Mouse (Mus musculus) 3134 (cell line): ENCODE results near the gene Glb1l.
A peak's percentile ranks its signal among the peaks of the same experiment; 100 is the strongest.
"Not testable (repeated sequence)": the region's sequence is repeated elsewhere in the genome, so short reads cannot be mapped to it uniquely, and the experiment has no call there.

Experiments used
- DNase-seq: peaks from one replicate; pipeline ENCODE4 v3.0.0-alpha.2; 2011; ENCODE audit warnings: low spot score; ENCODE audit not compliant: insufficient read length; ENCODE audit errors: extremely low read depth

Glb1l gene

DNA sequence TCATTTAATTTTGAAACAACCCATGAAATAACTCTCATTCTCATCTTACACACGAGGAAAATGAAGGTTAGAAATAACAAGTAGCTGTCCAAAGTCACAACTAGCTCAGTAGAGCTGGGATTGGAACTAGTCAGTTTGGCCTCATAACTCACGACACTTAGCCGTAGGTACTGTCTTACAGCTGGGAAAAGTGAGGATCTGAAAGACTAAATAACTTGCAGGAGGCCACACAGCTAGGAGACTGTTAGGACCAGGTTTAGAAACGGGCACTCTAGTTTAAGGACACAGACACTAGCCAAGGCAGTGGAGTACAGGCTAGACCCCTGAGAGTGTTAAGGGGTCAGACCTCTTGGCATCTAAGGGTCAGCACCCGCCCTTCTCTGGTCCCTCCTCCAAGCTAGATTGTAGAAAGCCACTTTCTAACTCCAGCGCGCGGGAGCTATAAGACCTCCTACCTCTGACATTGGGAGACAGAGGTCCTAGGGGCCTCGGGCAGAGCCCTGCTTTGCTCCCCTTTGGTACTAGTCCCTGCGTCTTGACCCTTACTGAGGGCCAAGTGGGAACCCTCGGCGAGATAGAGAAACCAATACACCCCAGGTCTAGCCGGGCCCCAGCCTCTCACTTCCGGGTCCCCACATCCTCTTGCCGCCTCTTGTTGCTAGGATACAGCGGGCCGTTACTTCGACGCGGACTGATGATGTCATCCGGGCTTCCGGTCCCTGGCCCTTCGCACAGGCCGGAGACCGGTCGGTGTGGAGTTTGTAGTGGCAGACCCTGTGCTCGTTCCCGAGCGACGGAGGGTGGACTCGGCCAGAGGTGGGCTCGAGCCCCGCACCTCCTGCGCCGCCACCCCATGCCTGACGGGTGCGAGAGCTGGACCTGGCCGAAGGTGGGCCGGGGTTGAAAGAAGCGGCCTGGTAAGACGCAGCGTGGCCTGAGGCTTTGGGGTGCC lies at the start of gene Glb1l, which contains the start of gene Stk16:
TSS of gene Glb1l (minus strand) at position 678 of the 952 bp plus-strand sequence.
TSS of gene Stk16 (plus strand) at position 703 of the 952 bp plus-strand sequence.
- DNase-seq: peak; percentile 92

DNA sequence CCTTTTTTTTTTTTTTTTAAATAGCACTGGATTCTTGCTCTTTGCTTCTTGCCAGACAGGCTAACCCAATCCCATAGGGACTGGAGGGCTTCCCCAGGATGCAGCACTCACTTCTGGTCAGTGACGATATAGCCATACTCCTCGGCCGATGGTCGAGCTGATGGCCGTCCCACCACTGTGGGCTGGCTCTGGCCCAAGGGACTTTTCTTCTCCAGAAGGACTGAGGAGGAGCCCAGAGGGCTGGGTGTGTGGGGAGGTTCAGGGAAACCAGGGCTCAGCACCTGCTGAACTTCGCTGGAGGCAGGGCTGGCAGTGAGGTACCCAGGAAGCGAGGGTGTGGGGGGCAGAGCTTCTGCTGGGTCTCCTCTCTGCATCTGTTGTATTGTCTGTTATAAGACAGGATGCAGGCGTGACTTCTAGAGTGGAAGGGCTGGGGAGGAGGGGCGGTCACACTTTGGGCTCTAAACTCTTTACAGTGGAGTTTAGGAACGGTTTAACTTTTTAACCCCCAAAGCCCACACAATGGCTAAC lies 45.0 kb upstream of the Glb1l start:
- no peak for DNase-seq

DNA sequence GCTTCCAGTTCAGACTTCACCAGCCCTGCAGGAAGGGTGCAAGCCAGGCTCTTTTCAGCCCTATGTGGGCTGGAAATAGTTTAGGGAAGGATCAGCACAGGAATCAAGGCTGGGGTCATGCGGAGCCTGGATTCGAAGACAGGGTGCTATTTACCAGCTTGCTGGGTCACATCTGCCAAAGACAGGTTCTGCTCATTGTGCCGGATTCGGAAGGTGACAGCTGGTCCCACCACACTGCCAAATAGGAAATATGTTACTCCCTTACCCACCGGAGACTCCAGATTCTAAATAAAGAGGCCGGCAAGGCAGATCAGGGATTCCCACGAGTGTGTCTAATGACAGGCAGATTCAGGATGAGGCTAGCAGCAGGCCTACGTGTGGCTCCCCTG lies 44.0 kb upstream of the Glb1l start:
- DNase-seq: no peak

DNA sequence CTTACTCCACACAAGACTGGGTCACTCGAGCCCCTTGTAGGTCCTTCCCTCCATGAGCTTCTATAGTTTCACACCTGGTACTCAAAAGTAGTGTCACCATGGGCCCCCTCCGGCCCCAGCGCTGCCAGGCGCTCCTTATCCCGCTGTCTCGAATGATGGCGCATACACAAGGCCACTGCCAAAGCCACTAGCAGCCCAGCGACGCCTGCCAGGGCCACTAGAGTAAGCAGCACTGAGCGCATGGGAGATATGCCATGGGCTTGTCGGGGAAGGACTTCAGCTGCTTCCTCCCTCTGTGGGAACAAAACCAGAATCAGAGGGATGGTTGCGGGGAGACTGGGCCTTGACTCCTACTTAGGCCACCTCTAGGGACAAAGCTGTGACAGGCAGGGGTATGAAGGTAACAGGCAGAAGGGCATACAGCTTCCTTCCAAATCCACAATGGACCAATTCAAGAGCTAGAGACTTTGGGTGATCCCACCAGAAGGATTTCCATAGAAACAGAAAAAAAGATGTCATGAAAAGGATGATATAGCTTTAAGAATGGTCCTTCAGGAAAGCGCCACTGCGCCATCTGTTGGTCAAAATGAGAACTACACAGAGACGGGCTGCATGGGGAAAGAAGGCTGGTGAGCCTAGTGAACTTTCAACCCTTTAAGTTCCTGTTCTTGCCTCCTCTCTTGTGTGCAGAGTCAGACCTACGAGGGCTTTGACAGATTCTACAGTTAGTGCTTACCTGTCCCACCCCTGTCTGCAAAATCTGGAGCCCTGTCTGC lies 43.4 kb upstream of the Glb1l start:
- no peak for DNase-seq

DNA sequence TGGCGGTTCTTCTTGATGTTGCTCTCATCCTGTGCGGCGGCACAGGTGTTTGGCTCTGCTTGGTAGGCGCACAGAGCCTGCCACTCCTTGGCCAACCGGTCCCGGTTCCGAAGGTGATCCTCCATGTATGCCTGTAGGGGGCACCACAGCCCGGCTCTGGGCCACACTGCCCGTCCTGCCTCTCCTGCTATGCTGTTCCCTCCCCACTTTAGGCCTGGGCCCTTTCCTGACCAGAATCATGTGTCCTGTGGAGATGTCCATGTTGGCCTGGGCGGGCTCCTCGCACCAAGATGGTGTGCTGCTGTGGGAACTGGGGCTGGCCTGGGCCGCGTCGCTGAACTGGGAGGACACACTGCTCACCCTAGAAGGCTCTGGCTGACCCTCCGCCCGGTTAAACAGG lies 42.4 kb upstream of the Glb1l start:
- no peak for DNase-seq

DNA sequence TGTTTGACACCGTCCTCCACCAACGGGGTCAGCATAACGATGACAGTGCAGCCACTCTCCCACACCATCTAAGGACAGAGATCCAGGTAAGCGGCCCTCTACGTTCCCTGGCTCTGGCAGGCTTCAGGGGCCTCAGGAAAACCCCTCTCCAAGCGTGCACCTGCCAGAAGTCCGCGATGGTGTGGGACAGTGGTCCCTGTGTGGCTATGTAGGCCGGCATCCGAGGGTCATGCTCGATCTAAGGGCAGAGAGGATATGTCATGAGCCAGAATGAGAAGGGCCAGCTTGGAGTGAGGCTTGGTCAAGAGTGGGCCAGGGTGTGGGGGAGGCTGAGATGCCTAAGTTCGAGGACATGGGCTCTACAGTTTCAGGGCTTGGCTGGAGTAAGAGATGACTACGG lies 41.7 kb upstream of the Glb1l start:
- DNase-seq: no peak

DNA sequence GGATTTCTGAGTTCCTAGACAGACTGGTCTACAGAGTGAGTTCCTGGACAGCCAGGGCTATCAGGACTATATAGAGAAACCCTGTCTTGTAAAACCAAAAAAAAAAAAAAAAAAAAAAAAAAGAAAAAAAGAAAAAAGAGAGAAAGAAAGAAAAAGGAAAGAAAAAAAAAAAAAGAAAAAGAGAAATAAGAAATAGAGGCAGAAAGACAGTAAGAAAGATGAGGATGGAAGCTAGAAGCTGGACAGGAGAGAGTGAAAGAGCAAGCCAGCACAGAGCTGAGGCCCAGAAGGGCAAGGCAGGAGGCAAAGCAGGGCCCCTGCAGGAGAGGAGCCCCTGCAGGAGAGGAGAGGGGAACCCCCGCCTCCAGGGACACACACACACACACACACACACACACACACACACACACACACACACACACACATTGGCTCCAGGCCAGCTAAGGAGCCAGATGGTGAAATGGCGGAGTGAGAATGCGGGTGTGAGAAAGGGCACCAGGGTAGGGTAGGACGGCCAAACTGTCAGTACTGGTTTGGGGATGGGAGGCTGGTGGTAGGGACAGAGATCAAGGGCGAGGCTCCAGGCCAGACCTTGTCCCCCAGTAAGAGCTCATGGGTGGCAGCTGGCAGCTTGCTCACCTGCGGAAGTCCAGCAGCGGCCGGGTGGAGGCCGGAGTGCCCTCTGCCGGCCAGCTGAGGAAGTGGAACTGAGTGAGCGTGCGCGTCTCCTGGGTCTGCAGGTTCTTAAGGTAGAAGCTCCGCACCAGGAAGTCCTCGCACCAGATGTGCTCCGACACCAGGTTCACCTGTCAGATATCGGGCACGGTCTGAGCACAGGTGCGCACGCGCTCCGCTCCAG lies 40.7 kb upstream of the Glb1l start:
- peak; percentile 92 for DNase-seq

DNA sequence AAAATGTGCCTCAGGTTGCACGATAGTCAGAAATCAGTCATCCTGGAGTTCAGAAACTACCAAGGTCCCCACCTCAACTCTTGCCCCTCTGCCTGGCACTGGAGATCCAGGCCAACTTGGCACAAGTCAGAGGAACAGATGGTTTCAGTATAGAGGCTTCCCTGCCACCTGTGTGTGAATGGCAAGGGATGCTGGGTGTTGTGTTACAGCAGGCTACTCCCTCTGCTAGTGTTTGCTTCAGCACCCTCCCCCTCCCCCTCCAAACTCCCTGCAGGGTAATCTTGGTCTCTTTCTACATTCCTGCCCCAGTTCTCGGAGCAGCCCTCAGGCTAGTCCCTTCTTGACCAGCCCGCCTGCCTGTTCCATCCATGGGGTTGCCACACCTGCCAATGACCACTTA lies 39.9 kb upstream of the Glb1l start:
- DNase-seq: no peak

DNA sequence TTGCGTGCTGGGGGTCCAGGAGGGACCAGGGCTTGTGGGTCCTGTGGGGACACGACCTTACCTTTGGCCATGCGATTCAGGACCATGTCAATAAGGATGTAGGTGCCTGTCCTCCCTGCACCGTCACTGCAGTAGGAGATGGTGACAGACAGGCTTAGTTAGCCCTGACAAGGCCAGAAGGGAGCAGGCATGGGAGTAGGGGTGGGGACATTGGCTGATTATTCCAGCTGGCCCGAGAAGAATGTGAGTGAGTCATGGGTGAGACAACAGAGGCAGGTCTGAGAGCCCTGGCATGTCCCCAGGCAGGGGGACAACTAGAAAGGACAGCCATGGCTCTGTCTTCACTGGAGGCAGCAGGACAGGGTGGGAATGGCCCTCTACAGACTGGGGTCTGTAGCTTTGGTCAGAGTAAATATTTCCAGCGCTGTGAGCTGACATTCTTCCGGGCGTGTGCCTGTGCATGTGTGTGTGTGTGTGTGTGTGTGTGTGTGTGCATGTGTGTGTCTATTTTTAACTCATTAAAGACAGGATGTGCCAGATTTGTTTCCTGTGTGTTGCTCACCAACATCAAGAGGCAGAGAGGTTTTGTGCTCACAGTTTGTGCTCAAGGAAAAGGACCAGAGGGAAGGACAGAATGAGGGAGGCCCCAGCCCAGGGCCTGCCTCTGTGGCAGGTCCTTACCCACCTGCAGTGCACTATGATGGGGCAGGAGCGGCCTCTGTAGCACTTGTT lies 37.6 kb upstream of the Glb1l start:
- DNase-seq: peak; percentile 85

DNA sequence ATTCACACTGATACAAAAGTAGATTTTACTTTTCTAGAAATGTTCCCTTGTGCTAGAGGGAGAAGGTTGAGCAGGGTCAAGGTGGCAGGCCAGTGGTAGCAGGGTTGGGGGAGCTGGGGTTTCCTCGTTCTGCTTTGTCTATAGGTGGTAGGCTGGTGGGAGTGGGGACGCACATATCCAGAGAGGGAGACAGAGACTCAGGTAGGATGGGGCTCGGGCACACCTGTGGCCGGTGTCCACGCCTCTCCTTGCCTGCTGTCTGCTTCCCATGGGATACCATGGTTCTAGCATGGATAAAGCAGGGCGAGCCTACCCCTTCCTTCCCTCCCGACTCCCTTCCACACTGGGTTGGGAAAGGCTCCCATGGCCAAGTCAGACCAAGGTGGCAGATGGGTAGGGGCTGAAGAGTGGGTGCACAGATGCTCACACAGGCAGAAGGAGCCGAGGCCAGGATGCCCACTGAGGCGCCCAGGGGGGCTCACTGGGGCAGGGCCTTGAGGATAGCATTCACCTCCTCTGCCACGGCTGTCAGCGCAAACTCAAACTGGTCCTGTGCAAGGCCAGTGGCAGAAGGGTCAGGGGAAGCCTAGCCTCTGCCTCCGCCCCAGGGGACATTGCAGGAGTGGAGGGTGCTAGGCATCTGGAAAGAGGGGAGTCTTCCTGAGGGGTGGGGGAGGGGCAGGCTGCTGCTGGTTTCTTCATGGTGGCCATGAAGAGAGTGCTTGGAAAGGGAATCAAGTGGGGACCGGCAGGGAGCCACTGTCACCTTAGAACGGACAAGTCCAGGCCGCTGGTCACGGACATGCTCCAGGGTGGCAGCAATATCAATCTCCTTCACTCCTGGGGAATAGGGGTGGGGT lies 36.7 kb upstream of the Glb1l start:
- DNase-seq: no peak

DNA sequence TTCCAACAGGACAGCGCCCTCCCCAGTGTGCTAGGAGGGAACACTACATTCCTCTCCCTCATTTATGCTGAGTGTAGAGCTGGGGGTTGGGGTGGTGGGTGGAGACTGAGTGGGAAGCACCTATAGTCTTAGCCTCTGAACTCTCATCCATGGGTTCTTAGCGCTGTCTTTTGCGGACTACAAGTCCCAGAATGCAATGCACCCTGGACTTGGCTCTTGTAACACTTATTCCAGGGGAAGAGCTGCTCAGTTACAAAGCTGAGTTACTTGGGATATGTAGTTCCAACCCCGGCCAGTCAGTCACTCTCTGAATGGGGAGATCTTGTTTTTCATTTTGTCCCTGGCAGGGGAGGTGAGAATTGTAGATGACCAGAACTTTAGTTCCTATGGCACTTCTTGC lies 34.2 kb upstream of the Glb1l start:
- no peak for DNase-seq

DNA sequence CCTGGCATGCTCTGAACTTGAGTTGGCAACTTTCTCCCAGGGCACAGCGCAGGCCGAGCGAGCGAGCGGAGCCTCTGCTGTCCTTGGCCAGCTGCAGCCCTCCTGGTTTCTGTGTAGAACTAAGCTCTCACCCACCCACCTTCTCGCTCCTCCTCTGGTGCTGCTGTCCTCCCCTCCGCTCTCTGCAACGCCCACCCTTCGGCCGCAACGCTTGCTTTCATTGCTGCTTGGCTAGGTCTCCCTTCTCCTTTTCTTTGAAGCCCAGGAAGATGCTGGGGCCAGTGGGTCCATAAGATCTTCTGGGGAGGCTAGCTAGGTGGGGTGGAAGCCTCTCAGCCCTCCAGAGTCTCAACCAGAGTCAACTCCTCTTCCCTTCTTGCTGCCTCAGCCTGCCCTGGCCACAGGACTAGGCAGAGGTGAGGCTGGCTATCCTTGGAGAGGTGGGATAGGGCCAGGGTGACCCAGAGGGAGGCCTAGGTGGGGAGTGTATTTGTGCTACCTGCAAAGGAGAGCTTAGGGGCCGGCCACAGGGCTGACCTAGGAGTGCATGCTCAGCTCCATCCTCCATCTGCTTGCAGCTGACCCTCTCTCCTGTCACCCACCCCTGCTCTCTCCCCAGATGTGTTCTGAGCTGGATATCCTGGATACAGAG lies 33.7 kb upstream of the Glb1l start:
- no peak for DNase-seq

DNA sequence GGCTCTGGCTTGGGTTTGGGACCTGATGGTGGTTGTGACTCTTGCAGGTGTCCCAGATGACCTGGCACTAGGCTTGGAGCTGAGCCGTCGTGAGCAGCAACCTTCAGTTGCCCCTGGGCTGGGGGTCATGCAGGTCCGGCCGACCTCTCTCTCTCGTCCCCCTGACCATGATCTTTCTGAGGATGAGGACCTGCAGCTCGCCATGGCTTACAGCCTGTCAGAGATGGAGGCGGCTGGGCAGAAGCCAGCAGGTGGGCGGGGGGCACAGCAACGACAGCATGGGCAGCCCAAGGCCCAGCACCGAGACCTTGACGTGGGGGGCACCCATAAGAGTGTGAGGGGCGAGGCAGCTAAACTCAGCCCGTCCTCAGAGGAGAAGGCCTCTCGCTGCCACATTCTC lies 32.8 kb upstream of the Glb1l start:
- DNase-seq: no peak

DNA sequence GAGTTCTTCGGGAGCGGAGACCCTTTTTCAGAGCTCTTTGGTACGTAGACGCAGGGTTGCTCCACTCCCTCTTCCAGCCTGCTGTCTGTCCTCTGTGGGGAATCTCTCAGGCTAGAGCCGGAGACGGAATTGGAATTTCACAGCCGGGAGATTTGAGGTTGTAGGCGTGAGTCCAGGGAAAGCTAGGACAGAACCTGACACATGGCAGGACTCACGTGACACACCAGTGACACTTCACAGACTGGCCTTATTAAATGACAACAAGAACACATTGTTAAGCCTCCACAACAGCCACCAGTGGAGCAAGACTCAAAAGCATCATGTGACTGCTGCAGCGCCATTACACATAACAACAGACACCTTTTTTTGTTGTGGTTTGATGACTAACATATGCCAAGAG lies 29.0 kb upstream of the Glb1l start:
- no peak for DNase-seq

DNA sequence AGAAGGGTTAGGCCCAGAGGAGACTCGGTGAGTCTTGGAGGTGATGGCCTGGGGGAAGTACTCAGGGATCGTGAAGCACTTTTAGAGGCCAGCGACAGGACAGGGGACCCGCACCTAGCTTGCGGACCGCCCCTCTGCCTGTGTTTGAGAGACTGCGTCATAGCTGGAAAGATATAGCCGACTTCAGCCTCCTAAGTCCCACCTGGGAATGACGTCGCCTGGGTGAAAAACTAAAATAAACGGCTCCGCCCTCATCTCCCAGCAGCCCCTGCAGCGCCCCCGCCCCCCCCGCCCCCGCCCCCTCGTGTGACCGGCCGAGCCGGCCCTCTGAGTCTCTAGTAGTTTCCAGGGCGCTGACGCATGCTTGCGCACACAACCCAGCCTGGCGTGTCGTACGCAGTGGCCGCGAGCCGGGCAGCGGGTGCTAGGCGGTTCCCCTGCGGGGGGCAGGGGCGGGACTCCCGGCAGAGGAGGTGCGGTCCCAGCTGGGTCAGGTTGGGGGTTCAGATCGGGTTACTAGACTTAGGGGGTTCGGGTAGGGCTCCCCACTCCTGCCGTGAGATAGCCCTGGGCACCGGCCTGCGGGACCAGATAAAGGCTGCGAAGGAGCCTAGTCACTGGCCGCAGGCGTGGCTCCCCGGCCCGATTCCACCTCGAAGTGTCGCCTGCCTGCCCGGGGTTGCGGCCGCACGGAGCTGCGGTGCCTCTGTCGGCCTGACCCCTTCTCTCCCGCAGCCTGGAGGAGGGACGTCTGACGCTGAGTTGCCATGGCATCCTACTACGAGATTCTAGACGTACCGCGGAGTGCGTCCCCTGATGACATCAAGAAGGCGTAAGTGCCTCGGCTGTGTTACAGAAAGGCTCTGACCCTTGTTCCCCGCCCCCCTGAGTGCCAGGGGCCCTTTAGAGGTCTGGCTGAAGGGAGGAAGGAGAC lies 25.8 kb upstream of the Glb1l start, which contains the start of gene Dnajb2:
TSS of gene Dnajb2 (plus strand) at position 290 of the 934 bp plus-strand sequence.
- peak; percentile 88 for DNase-seq

DNA sequence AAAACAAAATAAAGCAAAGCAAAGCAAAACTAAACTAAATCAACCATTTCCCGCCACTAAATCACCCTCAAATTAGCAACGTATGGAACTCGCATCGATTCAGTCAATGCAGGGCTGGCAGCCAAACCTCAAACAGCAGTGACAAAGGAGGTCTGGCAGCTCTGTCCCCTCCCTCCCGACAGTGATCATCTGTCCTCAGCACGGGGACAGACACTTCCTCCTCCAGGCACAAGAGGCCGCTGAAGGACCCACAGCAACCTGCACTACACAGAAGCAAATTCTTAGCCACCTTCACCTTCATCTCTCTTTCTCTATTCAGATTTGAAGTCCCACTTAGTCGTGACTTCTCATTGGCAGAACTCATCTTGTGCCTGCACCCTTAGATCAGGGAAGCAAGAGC lies 24.0 kb upstream of the Glb1l start:
- DNase-seq: peak; percentile 60

DNA sequence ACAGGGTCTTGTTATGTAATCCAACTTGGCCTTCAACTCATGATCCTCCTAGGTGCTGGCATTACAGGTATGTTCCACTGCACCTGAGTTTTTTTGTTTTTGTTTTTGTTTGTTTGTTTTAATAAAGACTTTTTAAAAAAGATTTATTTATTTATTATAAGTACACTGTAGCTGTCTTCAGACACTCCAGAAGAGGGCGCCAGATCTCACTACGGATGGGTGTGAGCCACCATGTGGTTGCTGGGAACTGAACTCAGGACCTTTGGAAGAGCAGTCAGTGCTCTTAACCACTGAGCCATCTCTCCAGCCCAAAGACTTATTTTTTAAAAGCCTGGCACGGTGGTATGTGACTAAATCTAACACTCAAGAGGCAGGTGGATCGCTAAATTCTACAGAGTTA lies 21.9 kb upstream of the Glb1l start:
- not testable (repeated sequence) for DNase-seq
